Mouse (Mus musculus): ENCODE measurements at regions not wholly inside any gene's neighbourhood (a gene's known extent, or its start where the extent isn't known, plus 50 kb on each side); places are given as distances from the start of the nearest gene placed in this dataset.
A peak's percentile ranks its signal among the peaks of the same experiment; 100 is the strongest.
"Not testable (repeated sequence)": the region's sequence is repeated elsewhere in the genome, so short reads cannot be mapped to it uniquely, and the experiment has no call there.

DNA sequence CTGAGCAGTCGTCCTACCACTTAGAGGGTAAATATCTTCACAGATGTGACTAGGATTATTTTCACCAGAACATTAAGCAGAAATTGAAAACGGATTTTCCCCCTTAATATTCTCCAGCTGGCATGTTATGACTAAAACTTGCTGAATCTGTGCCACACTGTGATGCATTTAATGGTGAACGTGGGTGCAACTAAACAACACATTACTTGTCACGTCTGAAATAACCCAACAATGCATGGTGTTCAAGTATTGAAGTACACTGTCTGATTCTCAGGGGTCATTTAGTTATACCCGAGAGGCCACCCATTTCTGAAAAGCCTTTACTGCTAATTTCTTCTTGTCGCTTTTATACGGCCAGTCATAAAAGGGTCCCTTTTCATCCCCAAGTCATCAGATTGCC lies 226.5 kb downstream of the Ppp1r3a start:
- 13% methylated on average over 7 of the region's 7 CpGs for WGBS
- Histone ChIP-seq H3K4me2 (no peak overlapping the region), H3K4me3 (no peak overlapping the region), H3K9me3 (no peaks in the 10 kb centered on the region), H3K27me3 (no peaks in the 10 kb centered on the region), H3K9ac (no peak overlapping the region), H3K27ac (replicated peaks) (no peak overlapping the region), H3K4me1 (replicated peaks) (peaks cover 11% of the 10 kb centered on the region; the same call in 1 of the 2 replicates), H3K36me3 (no peaks in the 10 kb centered on the region)
- ATAC-seq (ENCODE audit: low read depth), result no peak; the same call in 1 of the 2 replicates

DNA sequence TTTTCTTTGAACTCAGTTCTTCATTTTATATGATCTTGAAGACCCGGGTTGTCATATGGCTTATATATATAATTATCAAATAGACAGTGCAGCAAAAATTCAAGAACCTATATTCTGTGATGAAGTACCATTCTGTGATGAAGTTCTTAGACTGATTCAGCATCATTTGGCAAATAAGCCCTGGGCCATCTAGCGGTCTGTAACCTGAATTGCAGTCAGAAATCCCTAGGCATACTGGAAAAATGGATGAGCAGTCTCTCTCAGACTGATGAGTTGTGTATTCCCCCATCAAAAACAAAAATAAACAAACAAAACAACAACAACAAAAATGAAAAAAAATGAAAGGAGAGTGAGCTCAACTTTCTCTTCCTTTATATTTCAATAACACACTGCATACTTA lies 232.3 kb downstream of the Ppp1r3a start:
- ATAC-seq (ENCODE audit: low read depth), result no peak
- Histone ChIP-seq H3K4me1 (replicated peaks) (no peaks in the 10 kb centered on the region), H3K4me2 (no peak overlapping the region), H3K4me3 (no peak overlapping the region), H3K36me3 (no peaks in the 10 kb centered on the region), H3K27me3 (no peaks in the 10 kb centered on the region), H3K9ac (no peak overlapping the region), H3K9me3 (no peaks in the 10 kb centered on the region), H3K27ac (replicated peaks) (no peak overlapping the region)
- 25% methylated on average over 2 of the region's 2 CpGs for WGBS

DNA sequence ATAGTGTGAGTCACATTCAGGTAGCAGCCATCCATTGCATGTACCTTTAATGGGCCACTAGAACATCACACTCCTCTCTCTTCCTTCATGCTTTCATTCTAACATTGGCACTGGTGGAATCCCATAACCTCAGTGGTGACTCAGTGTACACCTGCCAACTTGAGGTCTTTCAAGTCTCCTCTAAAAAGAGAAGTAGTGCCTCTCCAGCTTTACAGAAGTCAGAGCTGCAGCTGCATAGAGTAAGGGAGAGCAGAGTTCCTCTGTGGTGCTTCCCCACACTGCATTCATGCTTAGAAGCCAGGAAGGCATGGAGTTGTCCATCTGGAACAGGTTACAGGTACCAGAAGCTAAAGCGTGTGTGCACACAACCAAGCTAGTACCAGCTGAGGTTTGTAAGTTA lies 233.8 kb downstream of the Ppp1r3a start:
- Histone ChIP-seq H3K36me3 (no peaks in the 10 kb centered on the region), H3K27me3 (no peaks in the 10 kb centered on the region), H3K9me3 (no peaks in the 10 kb centered on the region), H3K4me1 (replicated peaks) (no peaks in the 10 kb centered on the region), H3K4me2 (no peak overlapping the region), H3K4me3 (no peak overlapping the region), H3K27ac (replicated peaks) (no peak overlapping the region), H3K9ac (no peak overlapping the region)
- 83% methylated on average over 1 of the region's 1 CpGs for WGBS
- ATAC-seq (ENCODE audit: low read depth), result no peak

DNA sequence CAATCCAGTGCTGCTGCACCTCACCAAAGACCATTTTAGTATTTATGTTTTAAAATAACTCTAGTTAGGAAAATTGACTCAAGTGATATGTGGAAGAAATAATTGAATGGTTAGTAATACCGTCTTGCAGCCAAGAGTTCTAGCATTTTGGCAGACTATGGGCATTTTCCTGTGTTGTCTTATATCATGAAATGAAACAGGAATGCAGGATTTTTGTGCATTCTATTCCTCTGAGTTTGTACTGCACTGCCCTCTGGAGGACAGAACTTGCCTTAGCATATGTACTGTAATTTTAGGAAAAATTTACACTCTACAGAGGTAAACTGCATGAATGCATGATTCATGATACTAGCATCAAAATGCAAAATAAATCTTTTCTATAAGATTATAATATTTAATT lies 250.9 kb downstream of the Ppp1r3a start:
- Histone ChIP-seq H3K36me3 (no peaks in the 10 kb centered on the region), H3K4me1 (replicated peaks) (no peaks in the 10 kb centered on the region), H3K9me3 (no peaks in the 10 kb centered on the region), H3K4me3 (no peak overlapping the region), H3K9ac (no peak overlapping the region), H3K27me3 (no peaks in the 10 kb centered on the region), H3K27ac (replicated peaks) (no peak overlapping the region), H3K4me2 (no peak overlapping the region)
- WGBS, result 61% methylated on average over 1 of the region's 1 CpGs
- ATAC-seq (ENCODE audit: low read depth), result peak; percentile 67; the same call in 1 of the 2 replicates

DNA sequence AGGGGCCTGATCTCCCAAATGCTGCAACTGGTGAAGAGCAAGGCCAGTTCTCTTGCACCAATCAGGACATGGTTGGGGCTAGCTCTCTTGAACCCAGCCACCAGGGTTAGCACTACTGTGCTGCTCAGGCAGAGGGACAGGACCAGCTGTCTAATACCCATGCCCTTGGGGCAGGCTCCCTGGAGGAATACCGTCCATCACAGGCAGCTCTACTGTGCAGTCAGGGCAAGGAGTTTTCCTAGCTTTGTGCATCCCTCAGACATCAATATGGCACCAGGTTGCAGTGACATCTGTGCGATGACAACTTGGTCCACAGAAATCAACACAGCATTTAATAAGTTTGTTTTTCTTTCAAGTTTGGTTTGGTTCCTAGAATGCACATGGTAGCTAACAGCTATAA lies 254.4 kb downstream of the Ppp1r3a start:
- H3K4me1 ChIP-seq (replicated peaks), result no peaks in the 10 kb centered on the region
- H3K4me2 ChIP-seq, result no peak overlapping the region
- no peaks in the 10 kb centered on the region for H3K36me3 ChIP-seq
- ATAC-seq (ENCODE audit: low read depth), result no peak
- 81% methylated on average over 2 of the region's 2 CpGs for WGBS
- no peak overlapping the region for H3K9ac ChIP-seq
- H3K27me3 ChIP-seq, result no peaks in the 10 kb centered on the region
- no peaks in the 10 kb centered on the region for H3K9me3 ChIP-seq
- H3K27ac ChIP-seq (replicated peaks), result no peak overlapping the region
- H3K4me3 ChIP-seq, result no peak overlapping the region

DNA sequence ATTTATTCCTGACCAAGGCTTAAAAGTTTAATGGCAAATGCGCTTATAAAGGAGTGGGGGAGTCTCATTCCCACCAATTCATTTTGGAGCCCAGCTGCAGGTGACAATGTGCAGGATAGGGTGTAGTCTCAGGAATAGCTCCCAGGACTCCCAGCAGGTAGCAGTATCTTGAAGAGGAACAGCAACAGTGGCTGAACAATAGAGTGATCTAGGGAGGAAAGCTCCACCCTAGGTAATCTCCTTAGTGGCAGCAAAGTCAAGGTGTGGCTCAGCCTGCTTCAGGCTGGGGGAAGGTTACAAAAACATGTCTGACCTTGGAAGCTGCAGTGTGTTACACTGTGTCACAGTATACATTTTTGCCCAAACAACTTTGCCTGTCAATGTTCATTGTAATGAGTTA lies 255.2 kb downstream of the Ppp1r3a start:
- not testable (repeated sequence) for H3K27me3 ChIP-seq; H3K9me3 ChIP-seq; H3K4me2 ChIP-seq; H3K4me1 ChIP-seq (replicated peaks); H3K36me3 ChIP-seq; H3K27ac ChIP-seq (replicated peaks); H3K9ac ChIP-seq; H3K4me3 ChIP-seq; ATAC-seq (ENCODE audit: low read depth)
- 59% methylated on average over 1 of the region's 1 CpGs for WGBS

DNA sequence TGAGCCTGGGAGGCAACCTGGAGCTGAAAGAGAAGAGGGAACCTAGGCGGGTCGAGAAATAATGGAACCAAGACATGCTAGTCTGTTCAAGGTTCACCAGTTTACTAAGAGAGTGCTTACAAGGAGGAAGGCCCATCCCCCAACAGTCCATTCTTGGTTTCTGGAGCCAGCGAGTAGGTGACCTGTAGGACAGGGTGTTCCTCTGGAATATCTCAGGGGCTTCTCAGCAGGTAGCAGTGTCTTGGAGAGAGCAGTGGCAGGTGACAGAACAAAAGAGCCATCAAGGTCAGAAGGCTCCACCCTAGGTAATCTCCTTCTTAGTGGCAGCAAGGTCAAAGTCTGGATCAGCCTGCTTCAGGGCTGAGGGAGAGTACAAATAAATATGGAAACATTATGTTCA lies 268.4 kb downstream of the Ppp1r3a start:
- H3K9me3 ChIP-seq; H3K4me1 ChIP-seq (replicated peaks); H3K4me3 ChIP-seq; H3K4me2 ChIP-seq; H3K27me3 ChIP-seq; H3K27ac ChIP-seq (replicated peaks); H3K36me3 ChIP-seq; H3K9ac ChIP-seq; ATAC-seq (ENCODE audit: low read depth): not testable (repeated sequence)
- 68% methylated on average over 3 of the region's 3 CpGs for WGBS

DNA sequence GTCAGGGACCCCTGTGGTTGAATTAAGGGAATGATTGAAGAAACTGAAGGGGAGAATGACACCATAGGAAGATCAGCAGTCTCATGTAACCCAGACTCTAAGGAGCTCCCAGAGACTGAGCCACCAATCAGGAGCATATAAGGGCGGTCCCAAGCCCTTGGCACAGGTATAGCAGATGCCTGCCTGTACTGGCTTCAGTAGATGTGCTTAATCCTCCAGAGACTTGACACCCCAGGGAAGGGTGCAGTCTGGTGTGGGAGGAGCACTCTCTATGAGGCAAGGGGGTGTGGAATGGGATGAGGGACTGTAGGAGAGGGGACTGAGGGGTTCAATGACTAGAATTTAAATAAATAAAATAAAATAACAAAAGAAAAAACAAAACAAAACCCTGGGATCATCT lies 298.7 kb downstream of the Ppp1r3a start:
- 84% methylated on average over 1 of the region's 1 CpGs for WGBS
- H3K27me3 ChIP-seq, result no peaks in the 10 kb centered on the region
- H3K9ac ChIP-seq, result no peak overlapping the region
- no peak overlapping the region for H3K4me3 ChIP-seq
- H3K36me3 ChIP-seq, result no peaks in the 10 kb centered on the region
- no peak overlapping the region for H3K27ac ChIP-seq (replicated peaks)
- ATAC-seq (ENCODE audit: low read depth), result no peak
- no peaks in the 10 kb centered on the region for H3K4me1 ChIP-seq (replicated peaks)
- H3K4me2 ChIP-seq, result no peak overlapping the region
- H3K9me3 ChIP-seq, result 0 out of 2 replicates have a peak, but pooled peaks cover 8% of the 10 kb centered on the region

DNA sequence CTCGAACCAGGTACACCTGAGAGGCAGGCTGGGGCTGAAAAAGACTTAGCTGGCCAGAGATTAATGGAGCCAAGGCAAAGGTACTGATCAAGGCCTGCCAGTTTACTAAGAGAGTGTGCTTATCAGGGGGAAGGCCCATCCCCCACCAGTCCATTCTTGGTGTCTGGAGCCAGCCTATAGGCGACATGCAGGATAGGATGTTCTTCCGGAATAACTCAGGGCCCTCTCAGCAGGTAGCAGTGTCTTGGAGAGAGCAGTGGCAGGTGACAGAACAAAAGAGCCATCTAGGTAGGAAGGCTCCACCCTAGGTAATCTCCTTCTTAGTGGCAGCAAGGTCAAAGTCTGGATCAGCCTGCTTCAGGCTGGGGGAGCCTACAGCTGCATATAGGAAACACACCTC lies 301.8 kb downstream of the Ppp1r3a start:
- not testable (repeated sequence) for H3K36me3 ChIP-seq; H3K4me2 ChIP-seq; H3K9me3 ChIP-seq; H3K9ac ChIP-seq; ATAC-seq (ENCODE audit: low read depth); H3K4me3 ChIP-seq; H3K27ac ChIP-seq (replicated peaks); H3K27me3 ChIP-seq; H3K4me1 ChIP-seq (replicated peaks)
- 77% methylated on average over 3 of the region's 3 CpGs for WGBS

DNA sequence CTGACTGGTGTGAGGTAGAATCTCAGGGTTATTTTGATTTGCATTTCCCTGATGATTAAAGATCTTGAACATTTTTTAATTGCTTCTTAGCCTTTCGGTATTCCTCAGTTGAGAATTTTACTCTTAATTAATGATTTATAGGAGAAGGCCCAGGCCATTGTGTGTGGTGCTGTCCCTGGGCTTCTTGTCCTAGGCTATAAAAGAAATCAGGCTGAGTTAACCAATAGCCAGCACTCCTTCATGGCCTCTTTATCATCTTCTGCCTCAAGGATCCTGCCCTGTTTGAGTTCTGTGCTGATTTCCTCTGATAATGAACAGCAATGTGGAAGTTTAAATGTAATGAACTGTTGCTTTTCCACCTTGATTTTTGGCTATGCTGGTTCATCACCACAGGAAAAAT lies 323.3 kb downstream of the Ppp1r3a start:
- H3K4me3 ChIP-seq, result no peak overlapping the region
- no peaks in the 10 kb centered on the region for H3K36me3 ChIP-seq
- no peaks in the 10 kb centered on the region for H3K9me3 ChIP-seq
- no peak overlapping the region for H3K9ac ChIP-seq
- WGBS, result 84% methylated on average over 1 of the region's 1 CpGs
- H3K4me2 ChIP-seq, result no peak overlapping the region
- no peaks in the 10 kb centered on the region for H3K4me1 ChIP-seq (replicated peaks)
- no peak overlapping the region for H3K27ac ChIP-seq (replicated peaks)
- H3K27me3 ChIP-seq, result no peaks in the 10 kb centered on the region
- ATAC-seq (ENCODE audit: low read depth), result no peak

DNA sequence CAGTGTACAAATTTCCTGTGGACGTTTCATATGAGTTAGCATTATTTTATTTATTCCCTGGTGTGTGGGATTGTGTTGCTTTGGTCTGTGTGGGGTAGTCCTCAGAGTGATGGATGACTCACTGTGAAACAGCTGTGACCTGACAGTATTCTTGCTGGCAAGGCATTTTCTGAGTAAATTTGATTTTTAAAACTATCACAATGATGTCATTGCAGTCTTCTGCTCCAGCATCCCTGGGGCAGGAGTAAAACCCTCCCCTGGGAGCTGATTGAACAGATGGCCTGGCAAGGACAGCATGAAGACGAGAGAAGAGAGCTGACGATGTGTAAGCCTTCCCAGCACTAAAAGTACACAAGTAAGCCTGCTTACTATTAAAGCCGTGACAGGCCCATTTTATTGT lies 345.3 kb downstream of the Ppp1r3a start:
- 20% methylated on average over 4 of the region's 4 CpGs for WGBS
- no peak overlapping the region for H3K9ac ChIP-seq
- no peaks in the 10 kb centered on the region for H3K36me3 ChIP-seq
- peaks cover 5% of the 10 kb centered on the region for H3K4me1 ChIP-seq (replicated peaks)
- no peak overlapping the region for H3K4me3 ChIP-seq
- H3K4me2 ChIP-seq, result no peak overlapping the region
- peak; percentile 79 for ATAC-seq (ENCODE audit: low read depth)
- H3K27me3 ChIP-seq, result no peaks in the 10 kb centered on the region
- H3K27ac ChIP-seq (replicated peaks), result no peak overlapping the region
- no peaks in the 10 kb centered on the region for H3K9me3 ChIP-seq

DNA sequence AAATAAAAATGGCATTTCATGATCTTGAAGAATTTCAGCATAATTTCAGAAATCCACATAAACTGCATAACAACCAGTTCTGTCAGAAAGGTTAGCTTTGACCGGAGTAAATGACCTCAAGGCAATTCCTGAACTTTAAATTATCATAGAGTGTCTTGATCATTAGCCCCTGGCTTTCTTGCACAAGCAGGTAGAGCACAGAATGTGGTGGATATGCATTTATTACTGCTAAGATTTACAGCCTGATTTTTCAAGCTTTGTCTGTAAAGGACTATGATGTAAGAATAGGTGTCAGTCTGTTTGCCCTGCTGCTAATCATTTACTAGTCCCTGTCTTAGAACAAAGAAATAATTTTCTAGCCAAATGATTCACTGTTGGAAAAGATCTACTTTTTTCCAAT lies 347.3 kb downstream of the Ppp1r3a start:
- Histone ChIP-seq H3K4me1 (replicated peaks) (peaks cover 5% of the 10 kb centered on the region), H3K27ac (replicated peaks) (no peak overlapping the region), H3K4me3 (no peak overlapping the region), H3K4me2 (no peak overlapping the region), H3K9ac (no peak overlapping the region), H3K9me3 (no peaks in the 10 kb centered on the region), H3K27me3 (no peaks in the 10 kb centered on the region), H3K36me3 (no peaks in the 10 kb centered on the region)
- ATAC-seq (ENCODE audit: low read depth), result no peak
- 61% methylated on average over 1 of the region's 1 CpGs for WGBS

DNA sequence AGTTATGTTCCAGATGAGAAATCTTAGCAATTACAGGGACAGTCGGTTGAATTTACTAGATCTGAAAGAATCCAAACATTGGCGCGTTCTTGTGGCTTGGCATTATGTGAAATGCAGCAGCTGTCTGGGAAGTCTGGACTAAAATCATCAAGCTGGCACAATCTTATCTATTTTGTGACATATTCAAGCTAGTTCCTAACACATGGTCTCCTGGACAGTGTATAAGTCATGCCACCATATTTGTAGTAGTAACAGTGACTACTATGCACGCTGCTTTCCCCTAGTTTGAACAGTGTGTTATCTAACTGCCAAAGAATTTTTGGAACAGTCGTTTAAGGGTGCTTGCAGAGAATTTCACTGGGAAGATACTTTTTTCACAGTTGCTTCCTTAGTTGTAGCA lies 396.8 kb downstream of the Ppp1r3a start:
- 89% methylated on average over 5 of the region's 5 CpGs for WGBS
- H3K27me3 ChIP-seq, result no peaks in the 10 kb centered on the region
- no peak overlapping the region for H3K9ac ChIP-seq
- no peaks in the 10 kb centered on the region for H3K36me3 ChIP-seq
- H3K4me2 ChIP-seq, result no peak overlapping the region
- H3K4me1 ChIP-seq (replicated peaks), result no peaks in the 10 kb centered on the region
- no peak overlapping the region for H3K27ac ChIP-seq (replicated peaks)
- no peak overlapping the region for H3K4me3 ChIP-seq
- ATAC-seq (ENCODE audit: low read depth), result no peak
- no peaks in the 10 kb centered on the region for H3K9me3 ChIP-seq
